Mouse (Mus musculus): Measurements from ENCODE around the gene Gm2956. TPM values are rescaled to one million over a fixed set of nuclear protein-coding genes. Genes with fewer than 3 reads are reported as not detected.

The Gm2956 gene
- polyA plus RNA-seq (2012; rRNA removed) = not detected in 2 replicates

DNA sequence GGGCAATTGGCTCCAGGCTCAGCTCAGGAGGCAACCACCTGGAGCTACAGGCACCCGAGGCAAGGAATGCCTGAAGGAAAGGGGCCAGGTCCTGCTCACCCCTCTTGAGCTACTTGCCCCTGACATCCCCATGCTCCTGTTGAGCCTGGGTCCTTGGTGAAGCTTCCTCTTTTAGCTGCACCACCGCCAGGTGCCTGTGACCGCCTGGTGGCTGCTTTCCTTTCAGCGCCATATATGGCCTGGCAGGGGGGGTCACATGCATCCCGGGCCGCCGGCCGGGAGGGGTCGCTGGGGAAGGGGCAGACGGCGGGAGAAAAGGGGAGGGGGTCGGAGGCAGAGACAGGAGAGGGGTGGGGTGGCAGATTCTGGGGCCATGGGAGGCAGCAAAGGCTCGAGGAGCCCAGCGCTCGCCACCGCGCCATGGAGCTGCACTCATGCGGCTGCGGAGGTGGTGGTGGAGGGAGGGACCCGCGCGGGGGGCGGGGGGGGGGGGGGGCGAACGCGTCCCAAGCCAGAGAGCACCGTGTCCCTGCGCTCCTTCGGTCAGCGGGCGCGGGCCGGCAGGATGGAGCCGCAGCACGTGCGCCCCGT, at the start of gene Gm2956:
Gm2956 (plus strand) TSS at position 541 of the 591 bp plus-strand sequence.

DNA sequence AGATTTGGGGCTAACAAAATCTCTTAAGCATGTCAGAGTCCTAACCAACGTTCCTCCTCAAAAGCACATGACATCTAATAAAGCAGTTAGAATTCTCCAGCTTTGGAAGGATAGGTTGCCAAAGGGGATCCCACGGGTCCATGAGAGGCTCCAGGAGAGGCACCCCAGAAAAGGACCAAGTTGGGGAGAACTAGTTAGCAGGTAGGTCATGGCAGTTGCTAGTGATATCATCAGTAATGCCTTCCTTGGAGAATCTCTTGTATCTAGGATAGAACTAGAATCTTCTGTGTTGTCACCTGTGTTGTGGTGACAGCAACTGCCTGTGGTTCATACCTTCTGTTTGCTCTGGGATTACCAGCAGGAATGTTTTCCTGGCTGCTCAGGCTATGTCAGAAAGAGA, 62.4 kb downstream of the Gm2956 start, which contains the start of gene Gm10413:
Gm10413 (plus strand) TSS at position 301 of the 400 bp plus-strand sequence.

Other genes with a start within 250 kb of the Gm2956 start
- gene Gm10340, start 198.6 kb upstream of the Gm2956 start, polyA plus RNA-seq (2012; rRNA removed) = not detected in 2 replicates
- gene Gm5795, start 144.4 kb upstream of the Gm2956 start, polyA plus RNA-seq (2012; rRNA removed) = not detected in 2 replicates
- gene D830030K20Rik, start 124.1 kb upstream of the Gm2956 start, polyA plus RNA-seq (2012; rRNA removed) = 0.23 TPM in 2 replicates
- gene Gm10413, start 62.5 kb downstream of the Gm2956 start, polyA plus RNA-seq (2012; rRNA removed) = not detected in 2 replicates
- 0.02 TPM in 1 of 2 replicates, not detected in the other for gene Gm10409, start 80.0 kb downstream of the Gm2956 start, polyA plus RNA-seq (2012; rRNA removed)
- 0.02 and 0.04 TPM in 2 replicates for gene Gm3005, start 95.5 kb downstream of the Gm2956 start, polyA plus RNA-seq (2012; rRNA removed)
- not detected in 2 replicates for gene Gm10408, start 116.8 kb downstream of the Gm2956 start, polyA plus RNA-seq (2012; rRNA removed)

All from liver, embryonic 18 days (tissue).